Mouse (Mus musculus): Measurements from ENCODE around the gene Ttc4.

Gene Ttc4

GRCm38 (mm10) chr4:106614180-106614797, 64.5 kb downstream of the Ttc4 start:
- DNase-seq (ENCODE audit: extremely low spot score), result peak; percentile 74

- no peak for DNase-seq (ENCODE audit: extremely low spot score)
Measured at GRCm38 (mm10) chr4:106613560-106613959, 65.2 kb downstream of the Ttc4 start.

- no peak for DNase-seq (ENCODE audit: extremely low spot score)
Measured at GRCm38 (mm10) chr4:106613105-106613504, 65.6 kb downstream of the Ttc4 start.

Data from embryo, embryonic 9.5 days (tissue).